Mouse (Mus musculus) spleen, adult 2 months (tissue): ENCODE measurements around the gene Brf1.

ENCODE experiments used
- CTCF ChIP-seq: fragments of 200-500 bp; IDR thresholded peaks from 2 replicates; pipeline ENCODE4 v1.5.1; 2011; ENCODE audit warnings: mild to moderate bottlenecking, inconsistent platforms; ENCODE audit not compliant: insufficient read depth, insufficient read length, insufficient replicate concordance; ENCODE audit errors: extremely low read depth
- POLR2A ChIP-seq: fragments of 200-500 bp; IDR thresholded peaks from 2 replicates; pipeline ENCODE4 v1.6.1; 2011; ENCODE audit warnings: low read depth, low read length, inconsistent platforms

DNA sequence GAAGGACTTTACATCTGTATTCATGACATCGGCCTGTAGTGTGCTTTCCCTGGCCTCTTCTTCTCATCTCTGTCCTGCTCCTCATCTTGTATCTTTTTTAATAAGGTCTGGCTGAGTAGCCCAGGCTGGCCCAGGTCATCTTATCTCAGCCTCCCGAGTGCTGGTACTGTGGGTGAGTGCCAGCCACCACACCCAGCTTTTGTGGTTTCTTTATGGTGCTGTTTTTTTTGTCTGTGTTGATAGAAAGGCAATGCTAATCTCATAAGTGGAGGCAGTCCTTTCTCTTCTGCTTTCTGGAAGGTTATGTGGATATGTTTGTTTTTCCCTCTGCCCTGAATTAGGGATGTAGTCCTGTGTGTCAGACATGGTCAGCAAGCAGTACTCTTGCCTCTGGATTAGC, 42.0 kb upstream of the Brf1 start:
- TF ChIP-seq CTCF (no peak), POLR2A (no peak)
